Mouse (Mus musculus): ENCODE data around the gene Gm17555. TPM values are rescaled to one million over a fixed set of nuclear protein-coding genes. Genes with fewer than 3 reads are reported as not detected.
"Not testable (repeated sequence)": the region's sequence is repeated elsewhere in the genome, so short reads cannot be mapped to it uniquely, and the experiment has no call there.

Gm17555 gene
- not detected in 2 replicates for polyA plus RNA-seq (2016; fragmentation: Nextera tagmentation; extraction: Ambion mirVana)

DNA sequence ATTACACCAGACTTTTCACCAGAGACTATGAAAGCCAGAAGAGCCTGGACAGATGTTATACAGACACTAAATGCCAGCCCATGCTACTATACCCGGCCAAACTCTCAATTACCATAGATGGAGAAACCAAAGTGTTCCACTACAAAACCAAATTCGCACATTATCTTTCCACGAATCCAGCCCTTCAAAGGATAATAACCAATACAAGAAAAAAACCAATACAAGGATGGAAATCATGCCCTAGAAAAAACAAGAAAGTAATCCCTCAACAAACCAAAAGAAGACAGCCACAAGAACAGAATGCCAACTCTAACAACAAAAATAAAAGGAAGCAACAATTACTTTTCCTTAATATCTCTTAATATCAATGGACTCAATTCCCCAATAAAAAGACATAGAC is at the start of gene Gm17555:
Gene Gm17555 (plus strand): TSS at position 301 of the 400 bp plus-strand sequence.
- WGBS: 85% methylated on average over 3 of the region's 3 CpGs
- not testable (repeated sequence) for H3K4me1 ChIP-seq, H3K27ac ChIP-seq

DNA sequence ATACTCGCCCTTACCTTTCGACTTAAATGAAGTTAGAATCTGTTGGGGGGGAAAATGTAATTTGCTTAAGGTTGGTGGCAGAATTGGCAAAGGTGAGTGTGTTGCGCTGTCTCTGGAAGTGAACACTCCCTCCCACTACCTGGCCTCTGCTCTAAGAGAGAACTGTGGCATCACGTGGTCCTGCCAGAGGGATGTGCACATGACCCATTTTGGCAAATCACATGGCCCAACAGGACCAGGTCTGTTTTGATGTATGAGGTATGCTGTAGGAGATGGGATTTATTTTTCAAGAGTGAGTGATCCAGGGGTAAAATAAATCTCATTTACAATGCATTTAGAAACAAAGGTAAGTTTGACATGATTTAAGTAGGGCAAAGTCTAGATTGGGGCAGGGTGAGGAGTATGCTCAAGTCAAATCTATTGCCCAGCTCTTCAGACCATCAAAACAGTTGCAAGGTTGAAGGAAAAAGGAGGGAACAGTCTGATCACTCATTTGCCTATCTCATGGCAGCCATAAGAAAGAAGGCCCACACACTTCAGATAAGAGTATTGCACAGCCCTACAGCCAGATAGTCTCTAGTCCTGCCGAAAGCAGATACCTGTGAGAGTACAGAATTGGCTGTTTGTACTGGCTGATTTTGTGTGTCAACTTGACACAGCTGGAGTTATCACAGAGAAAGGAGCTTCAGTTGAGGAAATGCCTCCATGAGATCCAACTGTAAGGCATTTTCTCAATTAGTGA is 49.5 kb upstream of the Gm17555 start:
- no peaks in the 10 kb centered on the region for H3K9me3 ChIP-seq
- H3K27ac ChIP-seq: no peak overlapping the region
- no peaks in the 10 kb centered on the region for H3K27me3 ChIP-seq (replicated peaks)
- no peak overlapping the region for H3K4me2 ChIP-seq (replicated peaks)
- ATAC-seq (ENCODE audit: low FRiP score, low read depth): no peak
- H3K36me3 ChIP-seq: peaks cover 20% of the 10 kb centered on the region
- no peak overlapping the region for H3K9ac ChIP-seq
- WGBS: 92% methylated on average over 5 of the region's 5 CpGs
- no peak overlapping the region for H3K4me3 ChIP-seq
- no peaks in the 10 kb centered on the region for H3K4me1 ChIP-seq

More for the DNA sequence above, at the start of gene Gm17555:
- H3K27me3 ChIP-seq (replicated peaks); H3K4me3 ChIP-seq; H3K36me3 ChIP-seq; H3K9me3 ChIP-seq; H3K9ac ChIP-seq; H3K4me2 ChIP-seq (replicated peaks); ATAC-seq (ENCODE audit: low FRiP score, low read depth): not testable (repeated sequence)

DNA sequence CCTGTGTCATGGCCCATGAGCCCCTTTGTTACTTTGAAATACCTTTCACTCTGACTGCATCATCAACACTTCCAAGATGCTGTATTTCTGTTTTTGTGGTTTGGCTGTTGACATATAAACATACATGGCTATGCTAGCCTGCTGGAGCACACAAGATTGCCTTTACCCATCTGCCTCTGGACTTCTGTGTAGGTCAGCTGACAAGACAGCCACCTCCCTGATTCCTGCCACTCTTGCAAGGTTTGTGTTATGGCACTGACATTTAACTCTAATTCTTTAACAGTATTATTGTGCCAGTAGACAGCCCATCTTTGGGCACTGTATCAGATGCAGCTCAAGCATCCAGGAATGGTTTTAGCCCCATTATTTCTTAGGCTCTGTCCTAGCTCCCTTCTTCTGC is 48.6 kb upstream of the Gm17555 start:
- H3K4me3 ChIP-seq: no peak overlapping the region
- no peak overlapping the region for H3K9ac ChIP-seq
- ATAC-seq (ENCODE audit: low FRiP score, low read depth): no peak
- no peaks in the 10 kb centered on the region for H3K27me3 ChIP-seq (replicated peaks)
- H3K4me1 ChIP-seq: no peaks in the 10 kb centered on the region
- H3K9me3 ChIP-seq: no peaks in the 10 kb centered on the region
- H3K27ac ChIP-seq: no peak overlapping the region
- peaks cover 13% of the 10 kb centered on the region for H3K36me3 ChIP-seq
- H3K4me2 ChIP-seq (replicated peaks): no peak overlapping the region

DNA sequence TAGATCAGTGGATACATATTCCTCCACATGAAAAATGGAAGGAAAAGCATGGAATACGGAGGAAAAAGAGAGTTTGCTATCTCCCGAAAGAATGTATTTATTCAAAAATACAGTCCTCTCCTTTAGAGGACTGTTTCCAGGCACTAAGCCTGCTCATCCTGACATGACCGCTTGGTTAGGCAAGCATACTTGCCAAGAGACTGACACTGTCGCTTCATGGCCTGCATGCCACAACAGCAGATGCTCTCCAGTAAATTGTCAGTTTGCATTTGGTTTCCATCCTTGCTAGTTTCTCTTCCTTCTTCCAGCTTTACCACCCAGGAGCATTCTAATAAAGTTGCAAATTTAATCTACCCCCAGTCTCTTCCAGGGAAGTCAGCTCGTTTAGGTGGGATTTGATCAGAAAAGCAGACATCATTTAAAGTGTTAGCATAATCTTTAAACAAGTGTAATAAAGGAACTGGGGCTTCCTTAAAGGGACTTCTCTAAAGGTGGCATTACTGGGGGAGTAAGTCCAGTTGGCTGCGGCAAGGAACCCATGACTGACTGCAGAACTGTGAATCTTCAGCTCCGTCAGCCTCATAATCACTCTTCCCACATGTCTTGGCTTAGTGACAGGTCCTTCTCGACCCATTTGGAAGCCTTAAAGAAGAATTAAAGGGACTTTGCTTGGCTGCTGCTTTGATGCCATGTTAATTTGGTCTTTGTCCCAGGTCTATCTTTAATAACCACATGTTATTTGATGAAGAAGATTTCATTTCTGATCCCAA is 47.9 kb upstream of the Gm17555 start:
- Histone ChIP-seq H3K36me3 (peaks cover 6% of the 10 kb centered on the region), H3K4me1 (no peaks in the 10 kb centered on the region), H3K9ac (no peak overlapping the region), H3K27ac (no peak overlapping the region), H3K9me3 (no peaks in the 10 kb centered on the region), H3K27me3 (replicated peaks) (no peaks in the 10 kb centered on the region), H3K4me3 (no peak overlapping the region), H3K4me2 (replicated peaks) (no peak overlapping the region)
- WGBS: 88% methylated on average over 8 of the region's 8 CpGs
- ATAC-seq (ENCODE audit: low FRiP score, low read depth): no peak

DNA sequence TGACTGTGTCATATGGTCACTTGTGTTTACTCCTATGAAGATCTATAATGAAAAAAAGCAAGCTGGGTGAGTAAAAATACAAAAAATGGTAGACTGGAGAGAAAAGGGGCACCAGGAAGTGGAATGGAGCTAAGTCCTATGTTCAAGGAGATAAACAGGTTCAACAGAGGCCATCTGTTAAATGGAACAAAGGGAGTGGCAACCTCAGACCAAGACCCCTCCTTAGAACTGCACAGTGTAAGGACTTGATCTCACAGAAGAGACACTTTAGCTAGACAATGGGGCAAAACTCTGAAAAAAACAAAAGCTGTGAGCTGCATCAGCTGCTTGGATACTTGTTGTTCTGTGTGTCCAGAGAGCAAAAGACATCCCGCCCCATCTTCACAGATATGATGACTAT is 43.5 kb upstream of the Gm17555 start:
- ATAC-seq (ENCODE audit: low FRiP score, low read depth): no peak
- Histone ChIP-seq H3K27ac (no peak overlapping the region), H3K9ac (no peak overlapping the region), H3K4me2 (replicated peaks) (no peak overlapping the region), H3K27me3 (replicated peaks) (no peaks in the 10 kb centered on the region), H3K36me3 (no peaks in the 10 kb centered on the region), H3K9me3 (no peaks in the 10 kb centered on the region), H3K4me3 (no peak overlapping the region), H3K4me1 (no peaks in the 10 kb centered on the region)
- WGBS: 84% methylated on average over 1 of the region's 1 CpGs

DNA sequence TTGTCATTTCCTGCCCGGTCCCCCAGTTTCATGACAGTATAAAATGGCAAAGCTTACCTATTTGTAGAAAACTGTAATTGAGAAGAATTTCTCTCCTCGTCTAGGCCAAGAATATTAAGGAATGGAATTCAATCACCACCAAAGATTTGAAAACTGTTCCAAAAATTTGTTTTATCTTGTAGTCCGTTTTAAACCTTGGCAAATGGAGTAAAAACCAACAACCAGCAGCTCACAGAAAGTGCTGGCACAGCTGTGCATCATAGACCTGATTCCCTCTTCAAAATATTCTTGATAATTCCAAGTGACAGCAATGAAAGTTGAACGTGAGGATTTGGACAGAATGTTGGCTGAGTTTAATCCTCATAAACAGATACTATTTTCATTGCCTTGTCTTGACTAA is 23.6 kb upstream of the Gm17555 start:
- WGBS: 85% methylated on average over 4 of the region's 4 CpGs
- Histone ChIP-seq H3K27ac (no peak overlapping the region), H3K4me2 (replicated peaks) (no peak overlapping the region), H3K4me1 (no peaks in the 10 kb centered on the region), H3K27me3 (replicated peaks) (no peaks in the 10 kb centered on the region), H3K9ac (no peak overlapping the region), H3K4me3 (no peak overlapping the region), H3K36me3 (no peaks in the 10 kb centered on the region), H3K9me3 (no peaks in the 10 kb centered on the region)
- ATAC-seq (ENCODE audit: low FRiP score, low read depth): no peak

DNA sequence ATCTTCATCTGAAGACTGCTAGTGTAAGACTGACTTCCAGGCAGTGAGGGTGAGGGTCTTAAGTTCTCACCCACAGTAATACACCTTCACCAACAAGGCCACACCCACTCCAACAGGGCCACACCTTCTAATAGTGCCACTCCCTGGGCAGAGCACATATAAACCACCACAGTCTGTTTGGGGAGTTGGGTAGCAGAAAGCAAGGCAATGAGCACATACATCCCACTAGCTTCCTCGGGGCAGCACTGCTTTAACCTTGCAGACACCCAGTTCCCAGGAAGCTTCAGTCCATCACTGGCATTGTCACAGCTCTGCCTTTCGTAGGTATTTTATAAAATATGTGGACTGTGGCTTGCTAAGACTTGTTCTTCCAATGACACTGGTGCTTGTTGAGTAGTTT is 22.8 kb upstream of the Gm17555 start:
- H3K27ac ChIP-seq: no peak overlapping the region
- no peaks in the 10 kb centered on the region for H3K36me3 ChIP-seq
- no peak overlapping the region for H3K4me2 ChIP-seq (replicated peaks)
- WGBS: 76% methylated on average over 2 of the region's 2 CpGs
- H3K9me3 ChIP-seq: no peaks in the 10 kb centered on the region
- H3K4me1 ChIP-seq: no peaks in the 10 kb centered on the region
- H3K9ac ChIP-seq: no peak overlapping the region
- no peak for ATAC-seq (ENCODE audit: low FRiP score, low read depth)
- no peaks in the 10 kb centered on the region for H3K27me3 ChIP-seq (replicated peaks)
- H3K4me3 ChIP-seq: no peak overlapping the region

DNA sequence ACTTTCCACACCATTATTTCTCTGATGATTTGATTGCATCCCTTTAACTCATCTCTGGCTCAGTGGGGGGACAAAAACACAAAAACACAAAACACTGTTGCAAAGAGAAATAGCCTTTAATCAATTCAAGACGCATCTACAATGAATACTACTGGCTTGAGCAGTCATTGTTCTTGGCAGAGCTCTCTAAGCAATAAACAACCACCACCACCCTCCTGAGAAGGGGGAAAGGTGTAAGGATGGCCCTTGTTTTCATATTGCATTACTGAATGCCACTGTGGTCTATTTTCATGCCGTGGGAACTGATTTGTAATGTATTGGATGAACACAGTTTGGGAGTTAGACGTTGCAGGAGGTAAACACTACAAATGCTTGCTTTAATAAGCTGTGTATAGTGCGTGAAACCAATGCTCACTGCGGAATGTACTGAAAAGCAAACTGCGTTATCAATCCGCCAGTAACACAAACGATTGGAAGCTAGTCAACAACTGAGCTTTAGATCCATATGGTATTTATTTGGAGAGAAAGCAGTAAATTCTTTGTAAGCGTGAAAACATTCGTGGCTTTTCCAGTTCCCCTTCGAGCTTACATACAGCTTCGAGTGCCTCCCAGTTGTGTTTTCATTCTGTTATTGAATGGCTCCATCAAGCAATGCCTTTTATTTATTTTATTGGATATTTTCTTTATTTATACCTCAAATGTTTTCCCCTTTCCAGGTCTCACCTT is 19.1 kb upstream of the Gm17555 start:
- ATAC-seq (ENCODE audit: low FRiP score, low read depth): no peak
- Histone ChIP-seq H3K4me1 (no peaks in the 10 kb centered on the region), H3K4me2 (replicated peaks) (no peak overlapping the region), H3K4me3 (no peak overlapping the region), H3K9ac (no peak overlapping the region), H3K27ac (no peak overlapping the region), H3K9me3 (no peaks in the 10 kb centered on the region), H3K27me3 (replicated peaks) (no peaks in the 10 kb centered on the region), H3K36me3 (no peaks in the 10 kb centered on the region)
- WGBS: 67% methylated on average over 12 of the region's 12 CpGs

DNA sequence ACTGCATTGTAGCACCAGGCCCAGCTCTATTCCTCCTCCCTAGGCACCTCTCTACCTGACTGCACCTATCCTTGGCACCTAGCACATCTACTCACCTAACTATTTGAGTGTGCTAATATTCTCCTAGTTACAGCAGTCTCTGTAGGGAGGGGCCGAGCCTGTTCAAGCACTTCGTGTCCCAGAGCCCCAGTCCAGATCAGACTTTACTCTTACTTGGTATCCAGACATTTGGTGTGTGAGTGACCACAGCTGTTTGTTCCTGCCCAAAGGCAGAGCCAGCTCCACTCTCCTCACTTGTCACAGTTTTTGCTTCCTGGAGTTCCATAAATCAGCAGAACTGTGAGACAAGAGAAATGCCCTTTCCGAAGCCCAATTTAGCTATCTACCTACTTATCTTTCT is 15.9 kb upstream of the Gm17555 start:
- Histone ChIP-seq H3K9ac (no peak overlapping the region), H3K4me1 (no peaks in the 10 kb centered on the region), H3K27ac (no peak overlapping the region), H3K36me3 (no peaks in the 10 kb centered on the region), H3K4me3 (no peak overlapping the region), H3K27me3 (replicated peaks) (no peaks in the 10 kb centered on the region), H3K4me2 (replicated peaks) (no peak overlapping the region), H3K9me3 (no peaks in the 10 kb centered on the region)
- ATAC-seq (ENCODE audit: low FRiP score, low read depth): no peak
- WGBS: 87% methylated on average over 3 of the region's 3 CpGs

DNA sequence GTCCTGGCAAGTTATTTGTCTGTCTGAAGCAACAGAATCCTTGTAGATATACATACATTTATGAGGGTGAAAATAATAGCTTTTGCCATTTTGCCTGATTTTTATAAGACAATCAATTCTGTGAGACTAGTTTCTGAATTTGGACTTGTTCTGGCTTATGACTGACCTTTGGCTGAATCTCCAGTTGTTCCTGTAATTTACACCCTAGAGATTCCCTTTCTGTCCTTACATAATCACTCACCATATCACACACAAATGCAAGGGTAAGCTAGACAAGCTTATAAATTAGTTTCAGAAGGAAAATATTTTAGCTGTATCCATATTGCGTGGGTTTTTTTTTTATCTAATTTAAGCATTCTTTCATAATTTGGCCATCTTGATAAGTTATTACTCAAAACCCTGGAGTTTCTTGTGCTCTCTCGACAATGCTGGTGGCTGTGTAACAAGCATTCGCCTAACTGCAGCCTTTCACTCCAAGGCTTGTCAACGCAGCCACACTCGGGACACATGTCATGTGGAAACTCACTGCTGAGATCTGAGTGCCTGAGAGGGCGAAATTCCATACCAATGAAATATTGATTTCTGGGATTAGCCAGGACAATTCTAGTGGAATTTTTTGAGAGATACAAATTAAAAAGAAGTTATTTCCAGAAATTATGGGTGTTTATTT is 3.8 kb upstream of the Gm17555 start:
- Histone ChIP-seq H3K4me3 (no peak overlapping the region), H3K9ac (no peak overlapping the region), H3K27me3 (replicated peaks) (no peaks in the 10 kb centered on the region), H3K36me3 (no peaks in the 10 kb centered on the region), H3K27ac (no peak overlapping the region), H3K9me3 (no peaks in the 10 kb centered on the region), H3K4me2 (replicated peaks) (no peak overlapping the region), H3K4me1 (no peaks in the 10 kb centered on the region)
- 89% methylated on average over 6 of the region's 6 CpGs for WGBS
- ATAC-seq (ENCODE audit: low FRiP score, low read depth): no peak

DNA sequence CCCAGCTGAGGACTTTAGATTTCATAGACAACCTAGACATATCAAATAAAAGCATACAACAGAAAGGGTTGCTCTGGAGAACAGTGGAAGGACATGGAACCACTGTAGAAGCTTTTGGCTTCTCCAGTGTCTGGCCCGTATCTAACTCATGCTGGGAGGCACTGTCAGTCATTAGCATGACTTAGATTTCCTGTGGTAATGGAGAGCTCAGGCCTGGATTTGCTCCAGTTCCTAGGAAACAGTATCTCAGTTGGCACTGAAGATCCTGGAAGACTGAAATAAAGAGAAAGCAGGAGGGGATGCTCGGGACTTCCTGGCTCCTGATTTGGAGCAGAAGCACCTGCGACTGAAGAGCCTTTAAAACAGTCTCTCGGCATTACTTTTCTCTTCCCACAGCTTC is 12.7 kb downstream of the Gm17555 start:
- no peaks in the 10 kb centered on the region for H3K27me3 ChIP-seq (replicated peaks)
- no peak overlapping the region for H3K4me3 ChIP-seq
- H3K36me3 ChIP-seq: no peaks in the 10 kb centered on the region
- H3K9ac ChIP-seq: no peak overlapping the region
- H3K9me3 ChIP-seq: no peaks in the 10 kb centered on the region
- no peak overlapping the region for H3K27ac ChIP-seq
- WGBS: 75% methylated on average over 4 of the region's 4 CpGs
- ATAC-seq (ENCODE audit: low FRiP score, low read depth): no peak
- H3K4me1 ChIP-seq: no peaks in the 10 kb centered on the region
- H3K4me2 ChIP-seq (replicated peaks): no peak overlapping the region

DNA sequence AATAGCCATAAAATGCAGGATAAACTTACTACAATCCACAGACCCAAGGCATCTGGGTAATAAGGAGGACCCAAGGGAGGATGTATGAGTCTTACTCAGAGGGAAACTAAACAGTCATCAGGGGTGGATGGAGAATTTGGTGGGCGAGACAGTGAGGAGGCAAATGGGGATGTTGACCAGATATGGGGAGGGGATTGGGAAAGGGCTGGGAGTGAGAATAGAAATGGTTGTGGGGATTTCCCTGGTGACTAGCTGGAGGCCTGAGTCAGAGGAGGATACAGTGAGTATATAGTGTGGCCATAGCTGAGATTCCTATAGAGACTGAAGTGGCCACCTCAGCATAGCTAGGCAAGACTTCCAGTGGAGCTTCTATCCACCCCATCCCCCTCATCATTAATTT is 16.8 kb downstream of the Gm17555 start:
- Histone ChIP-seq H3K4me2 (replicated peaks) (no peak overlapping the region), H3K4me3 (no peak overlapping the region), H3K9me3 (no peaks in the 10 kb centered on the region), H3K27ac (no peak overlapping the region), H3K4me1 (no peaks in the 10 kb centered on the region), H3K36me3 (no peaks in the 10 kb centered on the region), H3K9ac (no peak overlapping the region), H3K27me3 (replicated peaks) (no peaks in the 10 kb centered on the region)
- no peak for ATAC-seq (ENCODE audit: low FRiP score, low read depth)
- 79% methylated on average over 1 of the region's 1 CpGs for WGBS
